ENCODE assay signal across 8 mouse cellular contexts in genomic region chr3:142395520-142396193, GRCm38 (mm10). TPM values are rescaled to one million over a fixed set of nuclear protein-coding genes. Genes with fewer than 3 reads are reported as not detected.
DNase-seq lines count a peak whose midpoint lies in the region; ATAC-seq lines count a peak whose summit lies in the region.

Gene Pdlim5, minus strand, starts transcription at chr3:142395696.

- H3K36me3 ChIP-seq in hindbrain, embryonic 11.5 days (ENCODE audit: control insufficient read depth, insufficient read depth, low read length): no peaks in the 10 kb centered on the region

- WGBS in hindbrain, embryonic 11.5 days: under 1% methylated on average over 45 of the region's 46 CpGs

- H3K4me2 ChIP-seq in hindbrain, embryonic 11.5 days (replicated peaks; ENCODE audit: low read depth, low read length): peak within 1 kb of the TSS; percentile 85

- H3K4me1 ChIP-seq in hindbrain, embryonic 11.5 days (replicated peaks; ENCODE audit: control insufficient read depth, insufficient read depth, low read length): no peaks in the 10 kb centered on the region

- H3K27me3 ChIP-seq in hindbrain, embryonic 11.5 days (ENCODE audit: control insufficient read depth, insufficient read depth, low read length): no peaks in the 10 kb centered on the region

- peak; percentile 99 for ATAC-seq in hindbrain, embryonic 11.5 days (ENCODE audit: low FRiP score)

- peak within 1 kb of the TSS; percentile 71 for H3K4me3 ChIP-seq in hindbrain, embryonic 11.5 days (ENCODE audit: low read depth, low read length)

- H3K9ac ChIP-seq in hindbrain, embryonic 11.5 days (ENCODE audit: low read depth, low read length): peak within 1 kb of the TSS; percentile 67

- DNase-seq in MN1 (ENCODE audit: low spot score): peak; percentile 93
- peak; percentile 45 for DNase-seq in cerebellum, adult 9-10 months
- DNase-seq in frontal cortex, adult 2 months (ENCODE audit: extremely low spot score in 1 of 2, low spot score in 1 of 2): peak; percentile 61 to 82
- DNase-seq in hindbrain, embryonic 11.5 days (ENCODE audit: low spot score): peak; percentile 97
- peak; percentile 87 to 90 for DNase-seq in layer of hippocampus, postnatal 14 days (ENCODE audit: low spot score in 2 of 2)
- DNase-seq in lung, postnatal 14 days: peak; percentile 96
- peak; percentile 85 for DNase-seq in retina, adult 2 months (ENCODE audit: low read depth, low spot score)
- peak; percentile 94 to 97 for DNase-seq in thymus, postnatal 36 days

- no peaks in the 10 kb centered on the region for H3K9me3 ChIP-seq in hindbrain, embryonic 11.5 days (ENCODE audit: control insufficient read depth, low read length)

- peak within 1 kb of the TSS; percentile 19; the same call in 1 of the 2 replicates for H3K27ac ChIP-seq in hindbrain, embryonic 11.5 days (ENCODE audit: low read depth, low read length)

RNA-seq across cellular contexts. Expression of gene Pdlim5, which starts in this region (rescaled TPM):
- polyA plus RNA-seq in frontal cortex, adult 2 months (2012; rRNA removed): 19.1 and 22.6 TPM in 2 replicates
- 20.4 and 21.8 TPM in 2 replicates for polyA plus RNA-seq in hindbrain, embryonic 11.5 days (2014; fragmentation: Nextera tagmentation; extraction: Ambion mirVana)
- total RNA-seq in layer of hippocampus, postnatal 14 days (2021): 10 to 100 TPM; 25.2 to 28.7 TPM

Comparison
In these comparisons a context has a peak if more than half of its experiments do, and no peak if none do; other contexts are left out.
1. Peak in every context shown above with its lines: DNase-seq, ATAC-seq, H3K4me3 ChIP-seq and H3K27ac ChIP-seq.
2. DNase-seq: peak in every context shown above with its lines; median percentile 97 in hindbrain, embryonic 11.5 days; 96 in lung, postnatal 14 days; 96 in thymus, postnatal 36 days; 93 in MN1; 88 in layer of hippocampus, postnatal 14 days; 85 in retina, adult 2 months; 72 in frontal cortex, adult 2 months; 45 in cerebellum, adult 9-10 months.